Comparison of ENCODE assay signal across 13 mouse cellular contexts in genomic region chr10:28232273-28233167, GRCm38 (mm10).
DNase-seq lines count a peak whose midpoint lies in the region; ATAC-seq lines count a peak whose summit lies in the region.
"Had no signal": no experiment of that assay in that cellular context is flagged by ENCODE, and none has a peak within 500 bp of the region (broad histone marks: within the 10 kb centered on the region; RNA-seq: fewer than 3 reads in every experiment).

No protein-coding gene starts in this region.

- no peaks in the 10 kb centered on the region; the same call in none of the 2 replicates for H3K4me1 ChIP-seq in forebrain, embryonic 13.5 days

- intact Hi-C loops in heart, postnatal 25 days (cut with DNase I): no loop called here

- no peaks in the 10 kb centered on the region for H3K9me3 ChIP-seq in forebrain, embryonic 13.5 days (replicated peaks)

- WGBS in forebrain, embryonic 13.5 days: 20% methylated on average over 4 of the region's 4 CpGs

- peak; percentile 19 for DNase-seq in heart, adult 8-10 months (ENCODE audit: low spot score)
- DNase-seq in heart, postnatal 25 days (ENCODE audit: low spot score): no peak
- DNase-seq in R1 (ENCODE audit: low read depth, low spot score): peak; percentile 95
- peak; percentile 42 for DNase-seq in neural tube, embryonic 10.5 days (ENCODE audit: extremely low spot score, low spot score)
- DNase-seq in cerebellum, adult 11-12 months: no peak
- no peak for DNase-seq in thymus, postnatal 4 days
- no peak for DNase-seq in layer of hippocampus, adult 9-10 months (ENCODE audit: low spot score)
- DNase-seq: layer of hippocampus, adult 9-11 months; liver had no signal

- no peak overlapping the region for H3K4me2 ChIP-seq in forebrain, embryonic 13.5 days

- no peak overlapping the region for H3K27ac ChIP-seq in forebrain, embryonic 13.5 days
- H3K27ac ChIP-seq: heart, adult 2 months had no signal

- no peaks in the 10 kb centered on the region for H3K27me3 ChIP-seq in forebrain, embryonic 13.5 days

- ATAC-seq in forebrain, embryonic 13.5 days: peak; percentile 71
- ATAC-seq: activated CD4-positive, CD25-positive, alpha-beta regulatory T cell, adult 4 months; intestine, embryonic 16.5 days had no signal

- H3K9ac ChIP-seq in forebrain, embryonic 13.5 days: no peak overlapping the region

- no peak overlapping the region for H3K4me3 ChIP-seq in forebrain, embryonic 13.5 days
- H3K4me3 ChIP-seq: heart, adult 2 months had no signal

- no peaks in the 10 kb centered on the region for H3K36me3 ChIP-seq in forebrain, embryonic 13.5 days (ENCODE audit: poor library complexity, severe bottlenecking)

Comparison
In these comparisons a context has a peak if more than half of its experiments do, and no peak if none do; other contexts are left out.
1. DNase-seq: peak in heart, adult 8-10 months (single experiment), R1 (single experiment) and neural tube, embryonic 10.5 days (single experiment); none in heart, postnatal 25 days (single experiment), cerebellum, adult 11-12 months (single experiment), thymus, postnatal 4 days (single experiment) and layer of hippocampus, adult 9-10 months (single experiment).